Mouse (Mus musculus) midbrain, embryonic 13.5 days (tissue): Measurements from ENCODE around the gene Adap1. TPM values are rescaled to one million over a fixed set of nuclear protein-coding genes. Genes with fewer than 3 reads are reported as not detected.

Experiments
- ATAC-seq: fragments of 200-750 bp; cut with Nextera tagmentation; 2 replicates; pipeline ENCODE4 v1.8.0; 2017; ENCODE audit warnings: mild to moderate bottlenecking, moderate TSS enrichment, moderate library complexity
- H3K27ac ChIP-seq: fragments of 300-500 bp; sonication (generic); 2 replicates; pipeline ENCODE4 v1.5.1; 2015; ENCODE audit warnings: inconsistent platforms, mild to moderate bottlenecking, moderate library complexity
- H3K27me3 ChIP-seq: fragments of 300-500 bp; sonication (generic); 2 replicates; pipeline ENCODE4 v1.6.1; 2015; ENCODE audit warnings: mild to moderate bottlenecking, inconsistent platforms
- H3K36me3 ChIP-seq: fragments of 300-500 bp; sonication (generic); 2 replicates; pipeline ENCODE4 v1.6.1; 2015; ENCODE audit warnings: mild to moderate bottlenecking, inconsistent platforms
- H3K4me1 ChIP-seq: fragments of 300-500 bp; sonication (generic); replicated peaks from 2 replicates; pipeline ENCODE4 v1.6.1; 2015; ENCODE audit warnings: inconsistent platforms
- H3K4me2 ChIP-seq: fragments of 300-500 bp; sonication (generic); replicated peaks from 2 replicates; pipeline ENCODE4 v1.6.1; 2015; ENCODE audit warnings: moderate library complexity, mild to moderate bottlenecking, inconsistent platforms
- H3K4me3 ChIP-seq: fragments of 300-500 bp; sonication (generic); replicated peaks from 2 replicates; pipeline ENCODE4 v1.5.1; 2015; ENCODE audit warnings: mild to moderate bottlenecking, inconsistent platforms
- H3K9ac ChIP-seq: fragments of 300-500 bp; sonication (generic); replicated peaks from 2 replicates; pipeline ENCODE4 v1.6.1; 2015; ENCODE audit warnings: mild to moderate bottlenecking, inconsistent platforms
- H3K9me3 ChIP-seq: fragments of 300-500 bp; sonication (generic); 2 replicates; pipeline ENCODE4 v1.6.1; 2016; ENCODE audit warnings: mild to moderate bottlenecking, inconsistent platforms
- WGBS: fragments of 180-500 bp; shearing (Covaris S2); methylation state at CpG from one replicate; pipeline ENCODE4 v1.1.7; 2015; 5-methylcytosine and 5-hydroxymethylcytosine counted together
- polyA plus RNA-seq: library from polyadenylated mRNA; unstranded; fragments of >200 nt; fragmentation: Nextera tagmentation; extraction: Ambion mirVana; gene quantifications from 2 replicates; pipeline ENCODE4 v1.2.1, GENCODE M21; 2015

Gene Adap1
- polyA plus RNA-seq, 1 experiment from 2014 or later, result 14.5 TPM

GRCm38 (mm10) chr5:139331742-139332141 lies 6.3 kb upstream of the Adap1 start:
- H3K36me3 ChIP-seq, result peaks cover 23% of the 10 kb centered on the region
- ATAC-seq, result peak; percentile 24; the same call in 1 of the 2 replicates
- H3K4me2 ChIP-seq, result no peak overlapping the region
- H3K9me3 ChIP-seq, result no peaks in the 10 kb centered on the region
- WGBS, result 27% methylated on average over 8 of the region's 8 CpGs
- H3K27me3 ChIP-seq, result peaks cover 18% of the 10 kb centered on the region
- no peak overlapping the region for H3K9ac ChIP-seq
- H3K27ac ChIP-seq, result no peak overlapping the region
- no peak overlapping the region for H3K4me3 ChIP-seq
- H3K4me1 ChIP-seq, result no peaks in the 10 kb centered on the region

GRCm38 (mm10) chr5:139330766-139331165 lies 5.3 kb upstream of the Adap1 start:
- no peak for ATAC-seq
- no peak overlapping the region for H3K4me2 ChIP-seq

DNA sequence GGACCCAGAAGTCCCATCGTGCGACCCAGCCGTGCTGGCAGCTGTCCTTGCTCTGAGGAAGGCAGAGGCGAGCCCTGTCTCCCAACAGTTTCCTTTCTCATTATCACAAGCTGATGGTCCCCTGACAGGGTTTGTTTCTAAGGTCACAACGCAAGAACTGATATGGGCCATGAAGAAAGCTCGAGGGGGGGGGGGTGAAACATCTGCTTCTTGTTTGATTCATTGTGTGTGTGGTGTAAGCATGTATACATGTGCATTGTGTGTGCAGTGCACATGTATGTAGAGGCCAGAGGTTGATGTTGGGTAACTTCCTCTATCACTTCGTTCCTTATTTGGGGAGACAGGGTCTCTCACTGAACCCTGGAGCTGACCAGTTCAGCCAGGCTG lies 2.2 kb upstream of the Adap1 start:
- H3K9me3 ChIP-seq, result no peaks in the 10 kb centered on the region
- peaks cover 19% of the 10 kb centered on the region for H3K4me1 ChIP-seq
- no peak overlapping the region for H3K4me3 ChIP-seq
- peaks cover 59% of the 10 kb centered on the region for H3K27me3 ChIP-seq
- no peak overlapping the region for H3K27ac ChIP-seq
- H3K4me2 ChIP-seq, result no peak overlapping the region
- ATAC-seq, result no peak
- WGBS, result 73% methylated on average over 7 of the region's 7 CpGs
- H3K9ac ChIP-seq, result no peak overlapping the region
- H3K36me3 ChIP-seq, result no peaks in the 10 kb centered on the region

More at GRCm38 (mm10) chr5:139330766-139331165, 5.3 kb upstream of the Adap1 start:
- WGBS, result 77% methylated on average over 7 of the region's 7 CpGs
- Histone ChIP-seq H3K9ac (no peak overlapping the region), H3K36me3 (peaks cover 14% of the 10 kb centered on the region), H3K27me3 (peaks cover 28% of the 10 kb centered on the region), H3K4me3 (no peak overlapping the region), H3K9me3 (no peaks in the 10 kb centered on the region), H3K27ac (no peak overlapping the region), H3K4me1 (no peaks in the 10 kb centered on the region; the same call in 1 of the 2 replicates)

DNA sequence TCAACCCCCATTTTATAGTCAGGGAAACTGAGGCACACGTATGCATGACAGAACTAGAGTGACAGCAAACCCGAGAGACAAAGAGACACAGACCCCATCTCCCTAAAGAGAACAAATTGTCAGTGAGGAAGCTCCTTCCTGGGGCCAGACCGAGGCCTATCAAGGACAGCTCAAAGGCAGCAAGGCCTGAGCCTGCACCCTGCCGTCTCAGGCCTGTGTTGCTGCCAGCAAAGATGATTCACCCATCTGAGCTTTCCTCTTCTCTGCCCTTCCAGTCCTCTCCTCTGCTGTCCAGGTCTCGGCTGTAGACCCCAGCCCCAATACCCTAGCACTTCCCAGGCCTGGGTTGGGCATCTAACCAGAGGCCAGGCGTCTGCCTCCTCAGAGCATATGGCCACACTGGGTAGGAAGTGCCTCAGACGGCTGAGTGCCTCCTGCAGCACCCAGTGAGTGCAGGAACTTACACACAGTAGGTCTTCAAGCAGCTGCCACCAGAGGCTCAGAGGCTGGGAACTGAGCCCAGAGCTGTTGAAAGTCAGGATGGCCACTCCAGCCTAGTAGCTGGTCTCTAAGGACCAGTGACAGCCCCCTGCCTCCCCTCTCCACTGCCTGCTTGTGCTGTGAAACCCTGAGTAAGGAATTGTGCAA lies 1.7 kb upstream of the Adap1 start:
- no peaks in the 10 kb centered on the region for H3K36me3 ChIP-seq
- H3K4me2 ChIP-seq, result no peak overlapping the region
- no peaks in the 10 kb centered on the region for H3K9me3 ChIP-seq
- H3K9ac ChIP-seq, result no peak overlapping the region
- H3K27ac ChIP-seq, result no peak overlapping the region
- peaks cover 19% of the 10 kb centered on the region for H3K4me1 ChIP-seq
- WGBS, result 79% methylated on average over 7 of the region's 7 CpGs
- no peak overlapping the region for H3K4me3 ChIP-seq
- peaks cover 61% of the 10 kb centered on the region for H3K27me3 ChIP-seq
- ATAC-seq, result no peak

GRCm38 (mm10) chr5:139326111-139326696 lies 782 bp upstream of the Adap1 start:
- no peak for ATAC-seq
- H3K4me3 ChIP-seq, result no peak overlapping the region
- no peaks in the 10 kb centered on the region for H3K9me3 ChIP-seq
- no peak overlapping the region for H3K27ac ChIP-seq
- peaks cover 19% of the 10 kb centered on the region for H3K4me1 ChIP-seq
- H3K36me3 ChIP-seq, result no peaks in the 10 kb centered on the region
- no peak overlapping the region for H3K9ac ChIP-seq
- WGBS, result 66% methylated on average over 13 of the region's 13 CpGs
- no peak overlapping the region for H3K4me2 ChIP-seq
- H3K27me3 ChIP-seq, result peaks cover 59% of the 10 kb centered on the region

GRCm38 (mm10) chr5:139324691-139325394 lies 579 bp downstream of the Adap1 start:
- peak overlapping the region; percentile 67 for H3K4me3 ChIP-seq
- H3K36me3 ChIP-seq, result no peaks in the 10 kb centered on the region
- peak overlapping the region; percentile 39 for H3K27ac ChIP-seq
- peaks cover 54% of the 10 kb centered on the region for H3K27me3 ChIP-seq
- 2% methylated on average over 62 of the region's 62 CpGs for WGBS
- peak overlapping the region; percentile 82 for H3K9ac ChIP-seq
- H3K4me2 ChIP-seq, result peak overlapping the region; percentile 91
- ATAC-seq, result peak; percentile 75
- peaks cover 19% of the 10 kb centered on the region for H3K4me1 ChIP-seq
- no peaks in the 10 kb centered on the region for H3K9me3 ChIP-seq

DNA sequence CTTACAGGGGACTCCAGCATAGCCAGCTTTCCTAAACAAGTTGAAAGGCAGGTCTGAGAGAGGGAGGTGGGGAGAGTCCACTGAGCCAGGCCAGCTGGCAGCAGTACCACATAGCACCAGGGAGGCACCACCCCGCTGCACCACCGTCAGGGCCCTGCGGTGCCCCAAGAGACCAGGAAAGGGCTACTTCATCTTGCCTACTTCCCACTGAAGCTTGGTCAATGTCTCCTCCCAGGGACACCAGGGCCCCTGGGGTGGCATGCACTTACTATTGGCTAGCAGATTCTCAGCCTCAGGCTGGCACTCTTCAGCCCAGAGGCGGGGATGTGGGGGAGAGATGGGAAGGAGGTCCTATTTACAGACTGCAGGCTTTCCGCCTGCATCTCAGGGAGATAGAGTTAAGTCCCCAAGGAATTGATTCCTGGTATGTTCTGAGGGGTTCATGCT lies 1.4 kb downstream of the Adap1 start:
- H3K4me2 ChIP-seq, result peak overlapping the region; percentile 91
- H3K9me3 ChIP-seq, result no peaks in the 10 kb centered on the region
- peaks cover 19% of the 10 kb centered on the region for H3K4me1 ChIP-seq
- H3K27ac ChIP-seq, result no peak overlapping the region
- ATAC-seq, result no peak; the same call in 1 of the 2 replicates
- H3K4me3 ChIP-seq, result peak overlapping the region; percentile 67
- H3K36me3 ChIP-seq, result no peaks in the 10 kb centered on the region
- H3K9ac ChIP-seq, result peak overlapping the region; percentile 82; the same call in 1 of the 2 replicates
- 58% methylated on average over 5 of the region's 5 CpGs for WGBS
- H3K27me3 ChIP-seq, result peaks cover 51% of the 10 kb centered on the region

- H3K9me3 ChIP-seq, result no peaks in the 10 kb centered on the region
- no peaks in the 10 kb centered on the region for H3K36me3 ChIP-seq
- peaks cover 51% of the 10 kb centered on the region for H3K27me3 ChIP-seq
- no peak overlapping the region for H3K27ac ChIP-seq
- H3K4me1 ChIP-seq, result peaks cover 19% of the 10 kb centered on the region
- ATAC-seq, result no peak
- peak overlapping the region; percentile 91 for H3K4me2 ChIP-seq
- peak overlapping the region; percentile 67; the same call in 1 of the 2 replicates for H3K4me3 ChIP-seq
- WGBS, result 84% methylated on average over 9 of the region's 9 CpGs
- no peak overlapping the region for H3K9ac ChIP-seq
These were observed 2.0 kb downstream of the Adap1 start for GRCm38 (mm10) chr5:139323260-139323924.

DNA sequence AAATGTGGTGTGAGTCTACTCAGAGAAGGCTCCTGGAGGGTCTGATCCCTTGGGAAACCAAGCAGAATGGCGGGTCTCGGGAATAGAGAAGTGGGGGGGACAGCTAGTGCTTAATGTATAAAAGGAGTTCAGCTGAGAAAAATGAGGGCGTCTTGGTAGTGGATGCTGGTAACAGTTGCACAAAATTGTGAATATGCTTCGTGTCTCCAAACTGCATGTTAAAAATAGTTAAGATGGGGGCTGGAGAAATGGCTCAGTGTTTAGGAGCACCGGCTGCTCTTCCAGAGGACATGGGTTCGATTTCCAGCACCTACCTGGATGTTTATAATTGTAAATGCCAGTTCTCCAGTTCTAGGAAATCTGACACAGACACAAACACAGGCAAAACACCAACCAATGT lies 4.1 kb downstream of the Adap1 start:
- WGBS, result 79% methylated on average over 6 of the region's 6 CpGs
- Histone ChIP-seq H3K4me1 (peaks cover 19% of the 10 kb centered on the region), H3K9ac (no peak overlapping the region), H3K36me3 (no peaks in the 10 kb centered on the region), H3K4me2 (no peak overlapping the region), H3K27ac (no peak overlapping the region), H3K4me3 (no peak overlapping the region), H3K27me3 (peaks cover 38% of the 10 kb centered on the region), H3K9me3 (no peaks in the 10 kb centered on the region)
- ATAC-seq, result no peak

GRCm38 (mm10) chr5:139320424-139320823 lies 5.0 kb downstream of the Adap1 start:
- Histone ChIP-seq H3K4me1 (peaks cover 19% of the 10 kb centered on the region), H3K9me3 (no peaks in the 10 kb centered on the region), H3K27ac (no peak overlapping the region), H3K36me3 (no peaks in the 10 kb centered on the region), H3K9ac (no peak overlapping the region), H3K27me3 (peaks cover 29% of the 10 kb centered on the region), H3K4me2 (no peak overlapping the region), H3K4me3 (no peak overlapping the region)
- no peak for ATAC-seq
- WGBS, result 82% methylated on average over 7 of the region's 7 CpGs

DNA sequence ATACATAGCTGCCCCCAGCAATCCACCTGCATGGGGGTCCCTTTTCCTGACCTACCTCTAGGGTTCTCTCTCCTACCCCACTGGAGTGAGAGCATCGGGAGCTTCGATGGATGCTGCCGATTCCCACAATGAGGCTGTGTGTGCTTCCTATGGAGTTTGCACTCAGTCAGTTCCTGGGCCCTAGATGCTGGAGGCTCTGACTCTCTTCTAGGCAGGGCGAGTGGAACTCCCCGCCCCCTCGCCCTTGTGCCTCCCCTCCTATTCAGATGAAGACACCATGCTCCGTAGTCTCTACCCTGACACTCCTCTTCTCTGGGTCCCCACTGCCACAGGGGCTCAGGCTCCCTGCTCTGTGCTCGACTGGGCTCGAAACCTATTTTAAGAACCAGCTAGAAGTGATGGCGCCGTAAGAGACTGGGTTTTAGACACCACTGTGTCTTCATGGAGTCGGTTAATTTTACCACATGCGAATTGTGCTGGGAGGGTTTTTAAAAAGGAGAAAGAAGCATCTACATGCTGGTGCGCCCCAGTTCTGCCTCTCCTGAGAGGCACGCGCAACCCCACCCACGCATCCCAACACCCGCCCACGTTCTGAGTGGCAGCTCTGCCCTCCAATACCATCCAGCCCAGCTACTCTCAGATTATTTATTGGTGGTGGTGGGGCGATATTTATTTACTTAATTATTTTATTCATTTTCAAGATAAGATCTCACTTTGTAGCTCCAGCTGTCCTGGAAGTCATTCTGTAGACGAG lies 7.5 kb downstream of the Adap1 start:
- no peak overlapping the region for H3K4me2 ChIP-seq
- H3K4me1 ChIP-seq, result no peaks in the 10 kb centered on the region
- H3K36me3 ChIP-seq, result no peaks in the 10 kb centered on the region
- WGBS, result 66% methylated on average over 21 of the region's 21 CpGs
- no peak overlapping the region for H3K9ac ChIP-seq
- H3K27me3 ChIP-seq, result peaks cover 5% of the 10 kb centered on the region; the same call in 1 of the 2 replicates
- H3K4me3 ChIP-seq, result no peak overlapping the region
- no peak overlapping the region for H3K27ac ChIP-seq
- no peaks in the 10 kb centered on the region for H3K9me3 ChIP-seq
- ATAC-seq, result no peak
